Mouse (Mus musculus) hematopoietic multipotent progenitor cell, adult 10-12 weeks (in vitro differentiated cells): ENCODE results near the gene Fam83d. TPM values are rescaled to one million over a fixed set of nuclear protein-coding genes. Genes with fewer than 3 reads are reported as not detected.

ENCODE experiments used
- polyA plus RNA-seq: library from polyadenylated mRNA; stranded (reverse); fragments of >175 nt; gene quantifications from 2 replicates; pipeline ENCODE4 v1.2.3, GENCODE M21; 2012; ENCODE audit warnings: low replicate concordance

Fam83d gene
- polyA plus RNA-seq = 0.71 and 1.6 TPM in 2 replicates

DNA sequence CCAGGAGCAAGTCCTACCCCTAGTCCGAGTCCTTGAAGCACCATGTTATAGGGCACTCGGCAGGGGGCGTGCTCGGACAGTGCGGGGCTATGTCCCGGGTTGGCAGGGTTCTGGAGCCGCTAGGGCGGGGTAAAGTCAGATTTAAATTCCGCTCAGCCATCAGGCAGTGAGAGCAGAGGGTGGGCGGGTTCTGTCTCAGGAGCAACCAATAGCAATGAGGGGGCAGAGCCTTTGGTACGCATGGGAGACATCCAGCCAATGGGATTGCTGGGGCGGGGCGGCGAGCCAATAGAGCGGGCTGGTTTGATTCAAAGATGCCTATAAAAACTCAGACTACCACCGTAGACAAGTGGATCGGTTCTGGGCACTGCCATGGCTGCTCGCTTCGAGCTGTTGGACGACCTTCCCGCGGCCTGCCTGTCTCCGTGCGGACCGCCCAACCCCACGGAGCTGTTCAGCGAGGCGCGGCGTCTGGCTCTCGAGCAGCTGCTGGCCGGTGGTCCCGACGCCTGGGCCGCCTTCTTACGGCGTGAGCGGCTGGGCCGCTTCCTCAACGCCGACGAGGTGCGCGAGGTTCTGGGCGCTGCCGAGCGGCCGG, at the start of gene Fam83d:
TSS of gene Fam83d (plus strand) at position 352 of the 598 bp plus-strand sequence.

DNA sequence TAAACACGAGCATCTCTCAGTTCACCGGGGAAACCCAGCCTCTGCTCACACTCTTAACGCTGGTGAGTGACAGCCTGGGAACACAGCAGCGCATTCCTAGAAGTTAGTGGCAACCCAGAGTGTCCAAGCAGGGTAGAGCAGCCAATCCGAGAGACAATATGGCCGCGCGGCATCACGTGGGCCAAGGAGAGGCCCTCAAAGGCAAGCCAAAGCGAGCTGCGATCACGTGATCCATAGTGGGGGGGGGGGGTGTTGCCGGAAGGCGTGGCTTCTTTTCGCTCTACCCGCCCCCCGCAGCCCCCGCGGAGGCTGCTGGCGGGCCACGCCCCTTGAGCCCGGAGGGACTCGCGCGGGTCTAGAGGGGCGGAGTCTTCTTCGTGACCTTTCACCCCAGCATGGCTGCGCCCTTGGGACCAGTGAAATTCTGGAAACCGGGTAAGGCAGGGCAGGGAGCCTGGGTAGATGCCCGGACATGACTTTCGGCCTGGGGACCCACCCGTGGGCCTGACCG, 26.7 kb downstream of the Fam83d start, which contains the start of gene Dhx35:
TSS of gene Dhx35 (plus strand) at position 314 of the 511 bp plus-strand sequence.

Other genes with a start within 250 kb of the Fam83d start
- gene Slc32a1, start 157.3 kb upstream of the Fam83d start, polyA plus RNA-seq = not detected in 2 replicates
- gene Actr5, start 143.2 kb upstream of the Fam83d start, polyA plus RNA-seq = 13.3 and 15.9 TPM in 2 replicates
- 25.0 and 35.0 TPM in 2 replicates for gene Ppp1r16b, start 102.7 kb upstream of the Fam83d start, polyA plus RNA-seq
- 4.8 and 6.8 TPM in 2 replicates for gene Dhx35, start 26.7 kb downstream of the Fam83d start, polyA plus RNA-seq